Mouse (Mus musculus) gastrocnemius, postnatal 25 days (tissue): ENCODE data around the gene Bola1. TPM values are rescaled to one million over a fixed set of nuclear protein-coding genes. Genes with fewer than 3 reads are reported as not detected.

ENCODE experiments used
- DNase-seq: peaks from one replicate; pipeline ENCODE4 v3.0.0; 2022
- microRNA-seq, 2 experiments: library from miRNA; unstranded; fragments of <30 nt; microRNA quantifications; one replicate each; pipeline ENCODE4 v1.2.0; 2021; ENCODE audit warnings: borderline replicate concordance in 2 of 2
- total RNA-seq, 2 experiments: library from RNA; stranded (reverse); gene quantifications; 1 replicate in 1 of 2; 2 replicates in 1 of 2; pipeline ENCODE4 v1.2.3; 2021

The Bola1 gene
- total RNA-seq, 2 experiments from 2014 or later = 22.4 to 28.2 TPM

DNA sequence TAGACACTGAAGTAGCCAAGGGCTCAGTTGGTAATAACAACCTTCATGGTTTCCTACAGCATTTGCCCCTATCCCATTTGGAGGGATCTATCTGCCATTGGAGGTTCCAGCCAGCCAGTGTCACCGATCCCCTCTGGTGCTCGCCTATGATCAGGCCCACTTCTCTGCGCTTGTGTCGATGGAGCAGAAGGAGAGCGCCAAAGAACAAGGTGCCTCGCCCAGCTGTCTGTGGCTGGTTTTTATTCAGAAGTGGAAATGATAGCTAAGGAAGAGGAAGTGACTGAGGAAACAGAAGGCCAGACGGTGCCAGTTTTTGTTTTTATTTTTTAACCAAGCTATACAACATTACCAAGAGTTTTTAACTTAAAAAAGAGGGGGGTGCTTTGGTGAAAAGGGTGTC, 67.7 kb downstream of the Bola1 start:
- no peak for DNase-seq

DNA sequence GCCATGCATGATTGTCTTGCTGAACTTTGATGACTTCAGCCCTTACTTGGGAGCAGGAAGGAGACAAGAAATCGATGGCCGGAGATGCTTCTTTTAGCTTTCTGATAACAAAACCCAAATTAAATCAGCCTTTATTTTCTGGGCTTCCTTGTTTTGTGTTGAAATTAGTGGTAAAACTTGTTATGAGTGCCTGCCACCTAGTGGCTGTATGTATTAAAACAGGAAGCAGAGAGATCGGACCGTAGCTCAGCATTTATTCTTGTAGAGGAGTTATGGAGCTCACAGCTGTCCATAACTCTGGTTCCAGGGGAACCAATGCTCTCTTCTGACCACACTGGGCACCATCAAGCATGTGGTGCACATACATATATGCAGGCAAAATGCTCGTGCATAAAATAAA, 71.6 kb downstream of the Bola1 start:
- DNase-seq = no peak

Small RNA genes lying within 50 kb of the gene (microRNA-seq; reads per million reads assigned to microRNA genes)
- gene Gm44492 (0 reads per million in 2 experiments), gene Gm47311 (0 reads per million in 2 experiments), gene Gm47313 (0 reads per million in 2 experiments)

Other genes starting within 250 kb of the Bola1 start
- 10 to 100 TPM; 23.2 to 39.8 TPM for gene Plekho1, start 223.7 kb downstream of the Bola1 start, total RNA-seq
- gene Vps45, start 161.2 kb downstream of the Bola1 start, total RNA-seq = 10 to 100 TPM; 17.0 to 22.2 TPM
- 10 to 100 TPM; 52.5 to 54.4 TPM for gene Otud7b, start 115.2 kb downstream of the Bola1 start, total RNA-seq
- 1 to 10 TPM; 2.5 to 4.1 TPM for gene Mtmr11, start 57.7 kb downstream of the Bola1 start, total RNA-seq
- 10 to 100 TPM in 1 of 2 experiments, 1 to 10 TPM in 1; 8.8 to 10.3 TPM for gene Sf3b4, start 47.4 kb downstream of the Bola1 start, total RNA-seq
- 1 to 10 TPM in 1 of 2 experiments, under 1 TPM in 1; 0.92 to 1.3 TPM for gene Sv2a, start 38.6 kb downstream of the Bola1 start, total RNA-seq
- 1 to 10 TPM; 1.7 TPM for gene Hist2h2ab, start 156 bp upstream of the Bola1 start, total RNA-seq
- gene Hist2h2ac, start 1.2 kb upstream of the Bola1 start, total RNA-seq = 10 to 100 TPM; 12.1 to 12.5 TPM
- 1 to 10 TPM; 4.5 to 5.3 TPM for gene Hist2h2be, start 1.4 kb upstream of the Bola1 start, total RNA-seq
- gene Hist2h3c2, start 19.4 kb upstream of the Bola1 start, total RNA-seq = 10 to 100 TPM in 1 of 2 experiments, 1 to 10 TPM in 1; 7.1 to 11.4 TPM
- gene Hist2h2aa2, start 20.6 kb upstream of the Bola1 start, total RNA-seq = 100 to 1,000 TPM; 213 to 222 TPM
- 1 to 10 TPM; 4.9 to 5.7 TPM for gene Hist2h2aa1, start 25.8 kb upstream of the Bola1 start, total RNA-seq
- gene Hist2h3c1, start 27.0 kb upstream of the Bola1 start, total RNA-seq = not detected
- gene Hist2h4, start 43.6 kb upstream of the Bola1 start, total RNA-seq = 1 to 10 TPM; 7.5 to 8.7 TPM
- gene Hist2h3b, start 48.9 kb upstream of the Bola1 start, total RNA-seq = 10 to 100 TPM; 24.6 to 29.5 TPM
- gene Hist2h2bb, start 50.0 kb upstream of the Bola1 start, total RNA-seq = 10 to 100 TPM; 30.8 to 37.0 TPM
- under 1 TPM; 0.33 to 0.40 TPM for gene Fcgr1, start 74.3 kb upstream of the Bola1 start, total RNA-seq
- not detected for gene BC107364, start 232.6 kb upstream of the Bola1 start, total RNA-seq